Mouse (Mus musculus): ENCODE results near the gene Ltv1. TPM values are rescaled to one million over a fixed set of nuclear protein-coding genes. Genes with fewer than 3 reads are reported as not detected.

The Ltv1 gene
- total RNA-seq, 1 experiment = 38.6 TPM

DNA sequence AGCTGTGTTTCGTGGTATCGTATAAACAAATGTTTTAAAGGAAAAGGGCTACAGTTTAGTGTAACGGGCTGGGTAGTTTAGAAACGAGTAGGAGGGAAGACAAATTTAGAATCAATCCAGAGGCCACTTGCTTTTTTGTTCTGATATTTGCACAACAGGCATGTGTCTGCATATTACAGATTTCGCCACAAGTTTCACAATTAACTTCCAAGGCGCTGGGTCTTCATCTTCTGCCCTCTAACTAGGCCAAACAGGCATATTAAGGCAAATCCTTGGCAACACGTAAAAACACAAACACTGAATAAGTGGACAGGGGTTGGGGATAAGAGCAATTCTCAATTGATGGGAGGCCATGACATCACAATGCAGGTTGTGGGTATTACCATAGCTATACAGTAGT, 17.1 kb downstream of the Ltv1 start:
- DNase-seq (ENCODE audit: low read depth, low spot score) = no peak
- in situ Hi-C loops (cut with MboI; ENCODE audit: low sequenced_read_pairs in 2 of 2, unreplicated experiment in 2 of 2) = no loop called here
- no peaks in the 10 kb centered on the region for H3K9me3 ChIP-seq (ENCODE audit: control insufficient read depth, insufficient read depth, low read depth, low read length)
- H3K4me3 ChIP-seq (ENCODE audit: insufficient read depth in 1 of 2, low read depth in 1 of 2, low read length in 2 of 2, poor library complexity in 1 of 2, severe bottlenecking in 1 of 2) = no peak overlapping the region
- H3K36me3 ChIP-seq (ENCODE audit: control insufficient read depth, insufficient read depth, low read length, poor library complexity, severe bottlenecking) = peaks cover 10% of the 10 kb centered on the region; the same call in 1 of the 2 replicates
- H3K9ac ChIP-seq (ENCODE audit: insufficient read depth, low read depth, low read length, poor library complexity, severe bottlenecking) = no peak overlapping the region
- TF ChIP-seq CHD2 (IDR thresholded peaks at IDR 0.05; ENCODE audit: low read depth, low read length) = no peak
- no peak for TF ChIP-seq ZC3H11A (IDR thresholded peaks at IDR 0.05; ENCODE audit: borderline replicate concordance, low read depth, low read length)
- TF ChIP-seq MAFK (IDR thresholded peaks at IDR 0.05; ENCODE audit: insufficient read depth, low read depth, low read length) = no peak
- TF ChIP-seq HCFC1 (IDR thresholded peaks at IDR 0.05; ENCODE audit: borderline replicate concordance, insufficient read depth, low read length) = no peak
- no peak for TF ChIP-seq ZNF384 (IDR thresholded peaks at IDR 0.05; ENCODE audit: low read depth, low read length)
- no peak overlapping the region for H3K27ac ChIP-seq (ENCODE audit: insufficient read depth, low read depth, low read length, poor library complexity, severe bottlenecking)
- H3K4me1 ChIP-seq (ENCODE audit: control insufficient read depth in 2 of 2, insufficient read depth in 2 of 2, low read length in 2 of 2, poor library complexity in 1 of 2) = no peaks in the 10 kb centered on the region

- in situ Hi-C loops (cut with MboI; ENCODE audit: low sequenced_read_pairs in 2 of 2, unreplicated experiment in 2 of 2) = no loop called here
- no peak for TF ChIP-seq CHD2 (IDR thresholded peaks at IDR 0.05; ENCODE audit: low read depth, low read length)
- TF ChIP-seq MAFK (IDR thresholded peaks at IDR 0.05; ENCODE audit: insufficient read depth, low read depth, low read length) = no peak
- no peak for TF ChIP-seq ZC3H11A (IDR thresholded peaks at IDR 0.05; ENCODE audit: borderline replicate concordance, low read depth, low read length)
- no peak for TF ChIP-seq ZNF384 (IDR thresholded peaks at IDR 0.05; ENCODE audit: low read depth, low read length)
- no peak for TF ChIP-seq HCFC1 (IDR thresholded peaks at IDR 0.05; ENCODE audit: borderline replicate concordance, insufficient read depth, low read length)
- DNase-seq (ENCODE audit: low read depth, low spot score) = no peak
Measured at GRCm38 (mm10) chr10:13172798-13173221, 20.2 kb downstream of the Ltv1 start.

DNA sequence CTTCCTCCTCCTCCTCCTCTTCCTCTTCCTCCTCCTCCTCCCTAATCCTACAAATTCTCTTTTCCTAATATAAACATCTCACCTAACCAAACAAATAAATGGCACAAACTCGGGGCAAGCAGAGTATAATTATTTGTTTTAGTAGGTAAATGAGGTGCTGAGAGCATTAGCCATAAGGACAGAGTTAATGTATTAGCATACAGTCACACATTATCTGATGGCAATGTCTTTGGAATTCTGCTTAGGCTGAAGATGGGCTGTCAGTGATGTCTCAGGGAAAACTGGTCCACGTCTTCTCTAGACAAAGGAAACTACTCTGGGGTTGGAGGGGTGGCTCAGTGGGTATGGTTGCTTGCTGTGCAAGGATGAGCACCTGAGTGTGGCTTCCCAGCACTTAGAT, 21.5 kb downstream of the Ltv1 start:
- Histone ChIP-seq H3K27ac (ENCODE audit: insufficient read depth, low read depth, low read length, poor library complexity, severe bottlenecking) (no peak overlapping the region), H3K36me3 (ENCODE audit: control insufficient read depth, insufficient read depth, low read length, poor library complexity, severe bottlenecking) (no peaks in the 10 kb centered on the region), H3K4me1 (ENCODE audit: control insufficient read depth in 2 of 2, insufficient read depth in 2 of 2, low read length in 2 of 2, poor library complexity in 1 of 2) (no peaks in the 10 kb centered on the region), H3K9ac (ENCODE audit: insufficient read depth, low read depth, low read length, poor library complexity, severe bottlenecking) (no peak overlapping the region), H3K9me3 (ENCODE audit: control insufficient read depth, insufficient read depth, low read depth, low read length) (no peaks in the 10 kb centered on the region), H3K4me3 (ENCODE audit: insufficient read depth in 1 of 2, low read depth in 1 of 2, low read length in 2 of 2, poor library complexity in 1 of 2, severe bottlenecking in 1 of 2) (no peak overlapping the region)
- in situ Hi-C loops (cut with MboI; ENCODE audit: low sequenced_read_pairs in 2 of 2, unreplicated experiment in 2 of 2) = no loop called here
- no peak for DNase-seq (ENCODE audit: low read depth, low spot score)
- TF ChIP-seq ZNF384 (IDR thresholded peaks at IDR 0.05; ENCODE audit: low read depth, low read length) = no peak
- TF ChIP-seq MAFK (IDR thresholded peaks at IDR 0.05; ENCODE audit: insufficient read depth, low read depth, low read length) = no peak
- TF ChIP-seq CHD2 (IDR thresholded peaks at IDR 0.05; ENCODE audit: low read depth, low read length) = no peak
- no peak for TF ChIP-seq ZC3H11A (IDR thresholded peaks at IDR 0.05; ENCODE audit: borderline replicate concordance, low read depth, low read length)
- no peak for TF ChIP-seq HCFC1 (IDR thresholded peaks at IDR 0.05; ENCODE audit: borderline replicate concordance, insufficient read depth, low read length)

More at GRCm38 (mm10) chr10:13172798-13173221, 20.2 kb downstream of the Ltv1 start:
- no peaks in the 10 kb centered on the region for H3K4me1 ChIP-seq (ENCODE audit: control insufficient read depth in 2 of 2, insufficient read depth in 2 of 2, low read length in 2 of 2, poor library complexity in 1 of 2)
- H3K4me3 ChIP-seq (ENCODE audit: insufficient read depth in 1 of 2, low read depth in 1 of 2, low read length in 2 of 2, poor library complexity in 1 of 2, severe bottlenecking in 1 of 2) = no peak overlapping the region
- H3K36me3 ChIP-seq (ENCODE audit: control insufficient read depth, insufficient read depth, low read length, poor library complexity, severe bottlenecking) = no peaks in the 10 kb centered on the region; the same call in 1 of the 2 replicates
- no peak overlapping the region for H3K9ac ChIP-seq (ENCODE audit: insufficient read depth, low read depth, low read length, poor library complexity, severe bottlenecking)
- no peaks in the 10 kb centered on the region for H3K9me3 ChIP-seq (ENCODE audit: control insufficient read depth, insufficient read depth, low read depth, low read length)
- H3K27ac ChIP-seq (ENCODE audit: insufficient read depth, low read depth, low read length, poor library complexity, severe bottlenecking) = no peak overlapping the region

GRCm38 (mm10) chr10:13170739-13171448, 22.1 kb downstream of the Ltv1 start:
- in situ Hi-C loops (cut with MboI; ENCODE audit: low sequenced_read_pairs in 2 of 2, unreplicated experiment in 2 of 2) = no loop called here
- Histone ChIP-seq H3K4me3 (ENCODE audit: insufficient read depth in 1 of 2, low read depth in 1 of 2, low read length in 2 of 2, poor library complexity in 1 of 2, severe bottlenecking in 1 of 2) (no peak overlapping the region), H3K27ac (ENCODE audit: insufficient read depth, low read depth, low read length, poor library complexity, severe bottlenecking) (no peak overlapping the region), H3K9ac (ENCODE audit: insufficient read depth, low read depth, low read length, poor library complexity, severe bottlenecking) (no peak overlapping the region), H3K9me3 (ENCODE audit: control insufficient read depth, insufficient read depth, low read depth, low read length) (no peaks in the 10 kb centered on the region), H3K36me3 (ENCODE audit: control insufficient read depth, insufficient read depth, low read length, poor library complexity, severe bottlenecking) (no peaks in the 10 kb centered on the region), H3K4me1 (ENCODE audit: control insufficient read depth in 2 of 2, insufficient read depth in 2 of 2, low read length in 2 of 2, poor library complexity in 1 of 2) (no peaks in the 10 kb centered on the region)
- no peak for DNase-seq (ENCODE audit: low read depth, low spot score)
- TF ChIP-seq HCFC1 (IDR thresholded peaks at IDR 0.05; ENCODE audit: borderline replicate concordance, insufficient read depth, low read length) = no peak
- no peak for TF ChIP-seq CHD2 (IDR thresholded peaks at IDR 0.05; ENCODE audit: low read depth, low read length)
- no peak for TF ChIP-seq ZNF384 (IDR thresholded peaks at IDR 0.05; ENCODE audit: low read depth, low read length)
